Mouse (Mus musculus) lung, adult 18-20 months (tissue): ENCODE measurements around the gene Nufip2.
A peak's percentile ranks its signal among the peaks of the same experiment; 100 is the strongest.

Experiments used
- DNase-seq, 2 experiments: peaks; one replicate each; pipeline ENCODE4 v3.0.0; 2022; ENCODE audit warnings: mixed read lengths in 2 of 2

The Nufip2 gene

DNA sequence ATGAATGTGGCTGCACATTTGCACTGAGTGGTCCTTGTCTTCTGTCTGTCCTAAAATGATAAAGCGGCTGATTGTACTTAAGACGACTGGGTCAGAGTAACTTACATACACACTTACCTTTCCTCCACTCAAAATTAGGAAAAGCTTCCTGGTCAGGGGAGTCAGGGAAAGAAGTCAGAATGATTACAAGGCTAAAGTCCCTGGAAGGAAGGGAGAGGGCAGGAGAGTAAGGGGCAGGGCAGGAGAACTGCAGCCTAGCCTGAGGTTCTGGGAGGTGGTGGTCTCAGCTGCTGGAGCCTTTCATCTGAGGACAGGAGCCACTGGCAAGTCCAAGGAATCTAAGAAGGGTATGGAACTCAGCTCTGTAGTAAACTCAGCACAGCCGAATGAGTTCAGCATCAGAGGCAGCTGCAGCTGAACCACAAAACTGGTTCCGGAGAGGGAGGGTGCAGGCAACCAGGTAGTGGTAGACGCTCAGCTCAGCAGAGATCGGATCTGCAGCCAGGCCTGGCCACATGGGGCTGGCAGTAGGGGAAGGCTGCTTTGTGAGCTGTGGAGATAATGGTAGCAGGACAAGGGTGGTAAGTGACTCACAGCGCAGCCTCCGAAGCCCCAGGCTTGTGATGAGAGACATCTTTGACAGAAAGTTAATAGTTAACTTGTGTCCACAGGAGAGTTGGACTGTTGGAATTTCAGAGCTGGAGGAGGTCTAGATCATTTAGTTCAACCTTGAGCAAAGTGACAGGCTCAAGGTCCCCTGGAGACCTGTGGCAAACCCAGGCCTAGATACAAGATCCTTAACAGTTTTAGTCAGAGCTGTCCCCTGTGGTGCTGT, 86.1 kb downstream of the Nufip2 start:
- DNase-seq = no peak

DNA sequence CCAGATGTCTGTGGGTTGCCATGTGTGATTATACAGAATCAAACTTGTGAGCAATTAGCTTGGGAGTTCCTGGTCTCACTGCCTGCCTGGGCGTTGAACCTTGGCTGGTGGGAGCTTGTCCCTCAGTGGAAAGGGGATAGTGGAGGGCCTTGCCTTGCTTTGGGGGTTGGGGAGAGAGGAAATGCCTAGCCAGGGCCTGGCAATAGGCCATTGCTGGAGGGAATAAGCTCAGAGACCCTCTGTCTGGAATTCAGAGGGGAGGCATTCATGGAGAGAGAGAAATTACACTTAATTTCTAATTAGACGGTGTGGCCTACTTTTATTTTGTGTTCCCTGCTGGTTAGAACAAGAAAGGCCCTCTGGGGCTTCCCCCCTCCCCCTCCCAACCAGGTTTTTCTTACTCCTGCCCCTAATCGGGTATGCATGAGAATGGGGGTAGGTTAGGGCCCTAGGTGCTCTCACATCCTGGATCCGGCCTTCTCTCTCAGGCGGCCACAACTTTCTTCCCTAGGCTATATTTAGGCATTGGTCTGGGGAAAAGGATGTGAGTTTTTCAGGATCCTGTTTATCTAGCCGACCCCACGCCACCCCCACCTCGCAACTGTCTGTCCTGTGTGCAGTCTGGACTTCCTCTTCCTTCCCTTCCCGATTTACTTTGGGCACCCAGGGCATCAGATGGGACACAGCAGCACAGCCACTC, 89.9 kb downstream of the Nufip2 start:
- peak; percentile 53 to 61 for DNase-seq

GRCm38 (mm10) chr11:77777436-77777835, 91.5 kb downstream of the Nufip2 start:
- no peak for DNase-seq

- DNase-seq = no peak
Observed at GRCm38 (mm10) chr11:77777937-77778336, 92.0 kb downstream of the Nufip2 start.

GRCm38 (mm10) chr11:77779240-77779639, 93.3 kb downstream of the Nufip2 start:
- no peak for DNase-seq

DNA sequence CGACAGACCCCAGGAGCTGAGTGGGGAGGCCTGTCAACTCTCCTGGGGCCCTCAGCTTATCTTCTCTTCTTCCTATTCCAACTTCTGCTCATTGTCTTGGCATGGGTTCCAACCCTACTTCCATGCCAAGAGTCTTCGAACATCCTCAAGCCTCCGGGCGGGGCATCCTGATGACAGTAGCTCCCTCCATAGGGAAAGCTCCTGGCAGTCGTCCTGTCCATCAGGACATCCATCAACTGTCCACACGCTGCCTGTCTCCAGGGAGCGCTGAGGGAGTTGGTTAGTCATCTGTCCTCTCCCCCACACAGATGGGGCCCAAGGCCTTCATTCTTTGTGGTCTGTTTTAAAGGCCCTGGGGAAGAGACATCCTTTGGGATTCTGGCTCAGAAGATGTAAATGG, 95.1 kb downstream of the Nufip2 start:
- DNase-seq = peak; percentile 45 to 65

DNA sequence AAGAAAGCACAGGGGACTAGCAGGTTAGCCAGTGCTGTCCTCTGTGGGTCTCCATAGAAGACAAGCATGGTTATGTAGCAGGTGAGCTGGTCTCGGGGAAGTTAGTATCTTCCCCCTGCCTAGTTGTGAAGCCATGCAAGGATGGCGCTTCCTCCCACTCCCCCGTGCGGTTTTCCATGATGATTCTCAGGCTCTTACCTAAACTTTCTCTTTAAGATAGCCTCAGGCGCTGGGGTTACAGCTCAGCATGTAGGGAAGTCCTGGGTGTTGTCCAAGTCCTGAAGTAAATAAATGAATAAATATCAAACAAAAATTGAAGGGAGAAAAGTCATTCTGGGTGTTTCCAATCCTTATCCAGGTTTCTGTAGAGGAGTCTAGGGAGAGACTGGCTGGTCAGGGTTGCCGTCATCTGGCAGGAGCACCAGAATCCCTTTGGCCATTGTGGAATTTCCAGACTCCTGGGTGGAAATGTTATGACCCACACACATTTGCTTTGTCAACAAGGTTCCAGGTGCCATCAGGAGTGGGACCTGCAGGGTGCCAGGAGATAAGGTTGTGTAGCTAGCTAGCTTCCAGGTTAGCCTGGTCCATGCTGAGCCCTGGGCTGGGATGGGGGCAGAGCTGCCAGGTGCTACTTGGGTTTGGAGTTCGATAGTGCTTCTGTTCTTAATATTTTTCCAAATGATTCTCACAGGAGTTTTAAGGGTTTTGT, 96.3 kb downstream of the Nufip2 start:
- no peak for DNase-seq

DNA sequence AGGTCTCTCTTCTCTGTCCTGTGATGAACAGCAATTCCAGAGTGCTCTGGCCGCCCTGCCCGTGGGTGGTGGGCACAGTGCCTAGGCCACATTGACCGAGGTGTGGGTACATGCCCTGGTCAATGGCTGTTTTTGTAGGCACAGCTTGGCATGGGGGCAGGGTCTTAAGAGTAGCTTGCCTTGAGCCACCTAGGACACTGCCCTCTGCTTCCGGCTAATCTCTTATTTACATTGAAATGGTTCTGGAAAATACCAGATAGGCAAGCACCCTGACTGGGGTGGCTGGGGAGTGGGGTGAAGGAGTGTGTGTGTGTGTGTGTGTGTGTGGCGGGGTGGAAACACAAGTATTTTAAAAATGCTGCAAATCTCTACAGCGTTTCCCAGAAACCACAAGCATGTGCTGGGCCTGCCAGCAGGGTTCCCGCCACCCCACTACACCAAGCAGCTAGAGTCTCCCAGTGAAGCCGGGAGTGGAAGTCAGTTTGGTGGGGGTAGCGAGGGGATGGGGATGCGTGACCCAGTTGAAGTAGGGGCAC, 97.3 kb downstream of the Nufip2 start:
- DNase-seq = peak; percentile 51 to 67

DNA sequence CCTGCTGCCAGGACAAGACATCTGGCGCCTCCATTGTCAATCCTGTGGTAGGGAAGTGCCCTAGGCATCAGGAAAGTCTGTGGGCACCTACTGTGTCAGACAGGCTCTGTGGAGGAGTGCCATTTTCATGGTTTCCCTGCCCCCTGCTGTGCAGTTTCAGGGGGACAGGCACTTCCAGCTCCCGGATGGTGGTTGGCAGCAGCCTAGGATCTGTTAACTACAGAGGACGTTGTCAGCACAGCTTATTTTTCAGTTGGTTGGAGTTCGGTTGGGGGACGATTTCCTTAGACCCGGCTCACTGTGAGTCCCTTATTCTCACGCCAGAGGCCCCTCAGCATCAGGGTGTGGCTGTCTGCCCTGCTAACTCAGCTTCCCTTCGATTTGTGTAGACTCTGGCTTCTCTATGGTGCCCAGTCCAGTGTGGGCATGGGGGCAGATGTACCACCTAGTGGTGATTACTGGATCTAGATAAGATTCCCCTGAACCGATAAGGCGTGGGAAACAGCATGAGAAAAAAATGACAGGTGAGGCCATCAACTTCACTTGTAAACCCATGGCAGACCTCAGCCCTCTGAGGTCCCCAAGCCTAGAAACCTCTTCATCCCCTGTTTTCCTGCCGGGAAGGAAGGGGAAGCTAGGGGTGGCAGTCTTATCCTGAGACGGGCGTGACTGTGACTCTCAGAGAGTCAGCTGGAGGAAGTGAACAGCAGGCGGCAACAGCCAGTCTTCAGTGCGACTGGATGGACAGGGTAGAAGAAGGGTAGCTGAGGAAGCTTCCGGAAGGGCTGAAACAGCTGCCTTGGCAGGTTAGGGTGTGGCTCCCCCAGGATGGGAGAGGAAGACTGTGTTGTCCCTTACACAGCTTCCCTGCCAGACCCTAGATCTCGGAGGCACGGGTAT, 98.0 kb downstream of the Nufip2 start:
- peak; percentile 57 to 66 for DNase-seq

DNA sequence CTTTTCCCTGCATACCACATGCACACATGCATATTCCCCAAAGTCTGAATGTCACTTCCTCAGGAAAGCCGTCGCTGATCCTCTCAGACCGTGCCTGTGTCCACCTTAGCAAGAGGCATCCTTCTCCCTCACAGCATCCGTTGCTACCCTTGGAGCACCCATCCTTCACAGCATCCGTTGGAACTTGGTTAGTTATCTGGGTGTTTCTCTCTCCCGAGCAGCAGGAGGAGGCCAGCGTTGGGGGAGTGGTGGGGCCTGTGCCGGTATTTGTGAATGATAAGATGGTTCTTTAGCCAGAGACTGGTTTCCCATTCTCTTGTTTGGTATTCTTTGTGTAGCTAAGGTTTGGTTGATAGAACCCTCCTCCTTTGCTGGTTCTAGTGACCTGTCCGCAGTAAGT, 98.9 kb downstream of the Nufip2 start:
- DNase-seq = no peak

DNA sequence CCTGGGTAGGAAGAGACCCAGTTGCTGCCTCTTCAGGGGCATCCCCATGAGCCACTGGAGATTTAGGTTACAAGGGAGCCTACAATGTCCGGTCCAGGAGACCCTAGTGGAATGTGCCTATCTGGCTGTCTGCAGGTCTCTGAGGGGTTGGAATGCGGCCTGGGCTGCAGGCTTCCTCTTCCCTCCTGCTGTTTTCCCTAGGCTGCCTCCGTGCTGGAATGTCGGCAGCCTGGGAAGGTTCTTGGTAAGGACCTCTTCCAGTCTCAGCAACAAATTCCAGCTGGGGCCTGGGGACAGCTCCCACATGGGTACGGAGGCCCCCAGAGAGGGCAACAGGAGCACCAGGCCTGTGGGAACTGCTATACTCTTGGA, 99.4 kb downstream of the Nufip2 start:
- DNase-seq = no peak

- DNase-seq = peak; percentile 69 to 78
Observed at GRCm38 (mm10) chr11:77785768-77786561, 100.0 kb downstream of the Nufip2 start.

- DNase-seq = no peak
Observed at GRCm38 (mm10) chr11:77787707-77788106, 101.8 kb downstream of the Nufip2 start, which contains the start of gene Gm10277. Gene Gm10277 (minus strand): TSS chr11:77787747.

DNA sequence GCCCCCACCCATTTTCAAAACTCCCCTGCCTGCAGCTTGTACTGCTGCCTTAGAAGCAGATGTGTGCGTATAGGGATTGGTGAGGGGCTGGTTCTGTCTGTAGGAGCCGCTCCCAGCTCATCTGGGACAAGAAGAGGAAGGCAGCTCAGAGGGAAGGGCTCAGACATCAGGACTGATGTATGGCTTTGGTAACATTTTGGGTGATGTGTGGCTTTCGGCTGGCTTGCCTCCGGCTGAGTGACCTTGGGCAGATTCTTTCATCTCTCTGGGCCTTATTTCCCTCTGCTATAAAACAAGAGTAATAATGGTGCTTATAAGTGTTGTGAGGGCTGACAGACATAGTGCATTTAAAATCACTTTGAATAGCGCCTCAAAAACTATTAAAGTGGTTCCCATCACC, 103.6 kb downstream of the Nufip2 start:
- no peak for DNase-seq

GRCm38 (mm10) chr11:77790286-77790685, 104.3 kb downstream of the Nufip2 start:
- DNase-seq = no peak

- peak in 1 of 2 experiments; percentile 63 for DNase-seq
Observed at GRCm38 (mm10) chr11:77791241-77791727, 105.3 kb downstream of the Nufip2 start.
